Mouse (Mus musculus) lung, adult 2 months (tissue): ENCODE data around the gene Ero1lb.

Experiments
- CTCF ChIP-seq: fragments of 200-500 bp; IDR thresholded peaks from 2 replicates; pipeline ENCODE4 v1.5.1; 2011; ENCODE audit warnings: mild to moderate bottlenecking, low read length, control low read depth; ENCODE audit not compliant: insufficient read depth
- POLR2A ChIP-seq: fragments of 200-500 bp; IDR thresholded peaks from 2 replicates; pipeline ENCODE4 v1.6.1; 2011; ENCODE audit warnings: low read depth, mild to moderate bottlenecking, control low read depth, low read length, borderline replicate concordance; ENCODE audit errors: extremely low read depth

- TF ChIP-seq POLR2A = no peak
- TF ChIP-seq CTCF = no peak
Measured at GRCm38 (mm10) chr13:12525678-12526077, 40.0 kb upstream of the Ero1lb start.
